Mouse (Mus musculus) T-helper 2 cell (primary cell): Measurements from ENCODE around the gene Cbr4.

ENCODE experiments used
- in situ Hi-C: fragments of 300-600 bp; cut with MboI, MseI; formaldehyde crosslinking; loops from one replicate; pipeline ENCODE4 v1.15.1; 2025; ENCODE audit warnings: high pct_unique_total_duplicates

Gene Cbr4

GRCm38 (mm10) chr8:61487597-61488156 lies at the start of gene Cbr4:
Cbr4 (plus strand) TSS chr8:61487734.
- in situ Hi-C loops: no loop called here

DNA sequence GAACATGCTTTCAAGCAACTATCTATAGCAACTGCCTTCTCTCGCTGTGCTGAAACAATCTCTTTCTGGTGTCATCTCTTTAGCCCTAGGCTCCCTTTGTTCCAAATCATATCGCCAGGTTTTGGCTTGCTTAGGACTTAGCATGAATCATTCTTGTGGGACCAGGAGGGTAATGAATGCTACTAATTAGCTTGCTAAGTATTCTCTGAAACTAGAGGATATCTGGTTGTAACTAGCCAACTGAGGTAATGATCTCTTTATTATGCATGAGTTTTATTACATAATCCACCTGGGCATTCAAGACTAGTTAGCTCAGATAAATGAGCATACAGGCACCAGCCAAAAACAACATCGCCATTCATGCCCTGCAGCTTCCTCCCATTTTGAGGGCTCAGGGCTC lies 44.5 kb upstream of the Cbr4 start:
- in situ Hi-C loops: no loop called here

GRCm38 (mm10) chr8:61444358-61444757 lies 43.2 kb upstream of the Cbr4 start:
- in situ Hi-C loops: no loop called here

- in situ Hi-C loops: no loop called here
These were observed 41.2 kb upstream of the Cbr4 start for GRCm38 (mm10) chr8:61446329-61446728.

DNA sequence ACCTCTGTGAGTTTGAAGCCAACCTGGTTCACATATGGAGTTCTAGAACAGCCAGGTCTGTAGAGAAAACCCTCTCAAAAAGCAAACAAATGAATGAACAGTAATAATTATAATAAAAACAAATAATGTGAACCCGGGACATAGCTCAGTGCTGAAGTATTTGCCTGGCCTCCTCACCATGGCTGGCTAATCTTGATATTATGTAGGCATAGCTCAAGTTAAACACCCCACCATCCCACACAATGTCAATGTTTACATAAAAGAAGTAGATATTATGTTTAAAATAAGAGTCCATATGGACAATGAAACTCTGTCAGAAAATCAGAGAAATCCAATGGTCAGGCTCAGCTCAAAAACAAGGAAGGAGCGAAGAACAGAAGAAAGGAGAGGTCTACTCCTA lies 39.4 kb upstream of the Cbr4 start:
- in situ Hi-C loops: no loop called here

- in situ Hi-C loops: no loop called here
These were observed 38.7 kb upstream of the Cbr4 start for GRCm38 (mm10) chr8:61448881-61449280.

DNA sequence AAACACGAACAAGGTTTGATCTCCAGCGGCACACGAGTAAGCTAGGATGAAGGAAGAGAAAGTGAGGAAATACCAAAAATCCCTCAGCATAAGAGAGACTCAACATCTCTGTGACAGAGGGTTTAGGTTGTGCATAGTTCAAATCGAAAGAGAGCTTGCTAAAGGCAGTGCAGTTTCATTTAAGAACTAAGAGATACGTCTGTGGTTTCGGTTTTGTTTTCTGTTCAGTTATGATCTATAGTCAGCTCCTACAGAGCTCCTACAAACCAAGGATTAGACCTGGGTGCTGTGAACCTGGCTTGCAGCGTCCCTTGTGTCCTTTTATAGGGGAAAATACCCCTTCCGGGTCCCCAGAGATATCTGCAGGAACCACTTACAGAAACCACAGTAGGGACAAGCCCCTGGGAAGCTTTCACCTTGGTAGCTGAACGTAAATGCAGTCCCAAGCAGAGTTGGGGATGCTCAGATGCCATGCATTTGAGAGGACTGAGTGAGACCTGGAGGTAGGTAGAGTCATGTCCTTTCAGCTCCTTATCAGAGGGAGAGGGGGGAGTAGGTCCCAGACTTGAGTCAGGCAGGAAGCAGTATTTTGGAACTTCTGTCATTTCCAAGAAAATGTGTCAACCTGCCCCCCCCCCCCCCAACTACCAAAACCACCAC lies 36.5 kb upstream of the Cbr4 start:
- in situ Hi-C loops: no loop called here

DNA sequence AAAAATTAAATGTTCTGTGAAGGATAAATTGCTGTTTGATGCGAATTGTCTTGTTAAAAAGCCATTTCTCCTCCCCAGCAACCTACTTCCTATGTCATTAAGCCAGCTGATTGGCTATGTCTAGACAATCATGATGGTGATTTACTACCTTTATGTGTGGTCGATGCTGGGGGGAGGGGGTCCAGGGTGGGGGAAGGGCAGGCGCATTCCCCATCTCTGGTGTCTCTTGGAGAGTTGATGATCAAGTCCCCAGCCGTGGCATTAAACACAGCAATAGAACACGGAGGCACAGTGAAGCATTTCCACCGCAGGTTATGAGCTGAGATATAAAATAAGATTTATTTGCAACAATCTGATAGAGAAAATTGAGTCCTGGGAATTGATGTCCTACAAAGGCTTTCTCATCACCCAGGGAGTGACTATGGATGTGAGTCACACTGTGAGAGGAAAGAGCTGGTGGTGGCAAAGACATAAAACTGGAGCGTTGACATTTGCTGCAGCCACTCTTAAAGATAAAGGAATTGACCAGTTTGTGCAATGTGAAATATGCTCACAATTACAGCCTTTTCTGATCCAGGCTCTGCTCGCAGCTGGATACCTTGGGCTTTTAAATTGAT lies 35.7 kb upstream of the Cbr4 start:
- in situ Hi-C loops: no loop called here

- in situ Hi-C loops: no loop called here
These were observed 27.8 kb upstream of the Cbr4 start for GRCm38 (mm10) chr8:61459763-61460162.

DNA sequence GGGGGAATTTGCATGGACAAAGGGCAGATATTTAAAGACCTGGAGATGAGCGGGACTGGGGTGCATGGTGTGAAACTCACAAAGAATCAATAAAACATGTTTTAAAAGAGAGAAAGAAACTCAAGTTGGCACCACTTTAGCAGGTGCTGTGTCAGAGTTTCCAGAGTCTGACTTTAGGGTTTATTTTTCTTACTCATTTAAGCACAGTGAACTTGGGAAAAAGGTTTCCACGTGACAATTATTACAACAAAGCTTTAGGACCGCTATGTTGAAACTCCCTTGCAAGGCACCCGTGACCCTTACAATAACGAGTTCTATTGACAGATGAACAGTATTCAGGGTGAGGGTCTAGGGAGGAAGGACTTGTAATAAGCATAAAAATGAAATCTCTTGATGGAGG lies 25.3 kb upstream of the Cbr4 start:
- in situ Hi-C loops: no loop called here

DNA sequence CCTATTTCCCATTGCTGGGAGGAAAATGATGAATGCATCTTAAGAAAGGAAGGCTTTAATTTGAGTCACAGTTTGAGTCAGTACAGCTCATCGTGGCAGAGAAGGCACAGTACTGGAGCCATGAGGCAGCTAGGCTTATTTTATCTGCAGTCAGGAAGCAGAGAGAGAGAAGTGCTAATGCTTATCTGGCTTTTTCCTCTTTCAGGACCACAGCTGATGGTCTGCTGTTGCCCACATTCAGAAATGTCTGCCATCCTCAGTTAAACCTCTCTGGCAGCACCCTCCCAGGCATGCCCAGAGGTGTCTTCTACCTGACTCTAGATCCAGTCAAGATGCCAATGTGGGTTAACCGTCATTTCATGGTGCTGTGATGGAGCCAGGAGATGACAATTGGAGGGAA lies 23.1 kb upstream of the Cbr4 start:
- in situ Hi-C loops: no loop called here

DNA sequence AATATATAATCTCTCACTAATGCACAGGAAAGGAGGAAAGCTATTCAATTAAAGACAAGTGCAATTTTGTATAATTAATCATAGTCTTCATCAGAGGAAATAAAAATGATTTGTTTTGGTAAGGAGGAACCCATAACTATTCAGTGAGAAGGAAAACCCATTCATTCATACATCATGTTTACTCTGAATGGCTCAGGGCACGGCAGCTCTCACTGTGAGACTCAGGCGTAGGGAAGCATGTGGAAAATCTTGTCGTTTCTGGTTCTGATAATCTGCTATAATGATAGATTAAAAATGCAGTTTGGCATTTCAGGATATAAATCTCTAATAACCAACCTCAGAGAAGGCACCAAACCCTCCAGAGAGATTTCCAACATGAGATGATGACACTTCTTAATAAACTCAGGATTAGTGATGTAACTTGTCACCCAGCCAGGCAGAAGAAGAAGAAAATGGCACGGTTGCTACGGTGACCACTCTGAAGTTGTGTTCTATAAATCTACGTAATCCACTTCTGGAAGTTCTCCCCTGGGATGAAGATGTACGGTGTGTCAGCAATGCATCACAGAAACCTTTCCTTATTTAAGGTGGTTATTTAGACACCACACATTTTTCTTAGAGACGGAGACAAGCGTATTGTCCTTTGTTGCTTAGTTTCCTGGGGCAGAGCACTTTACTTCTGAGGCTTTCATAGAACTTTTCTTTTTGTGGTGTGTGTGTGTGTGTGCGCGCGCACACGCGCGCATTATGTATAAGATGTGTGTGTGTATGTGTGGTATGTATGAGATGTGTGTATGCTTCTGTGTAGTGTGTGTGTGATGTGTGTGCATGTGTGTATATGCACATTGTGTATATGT lies 20.6 kb upstream of the Cbr4 start:
- in situ Hi-C loops: no loop called here

GRCm38 (mm10) chr8:61467553-61467815 lies 20.1 kb upstream of the Cbr4 start:
- in situ Hi-C loops: no loop called here

GRCm38 (mm10) chr8:61470213-61470612 lies 17.3 kb upstream of the Cbr4 start:
- in situ Hi-C loops: no loop called here

GRCm38 (mm10) chr8:61475251-61475673 lies 12.3 kb upstream of the Cbr4 start:
- in situ Hi-C loops: no loop called here

DNA sequence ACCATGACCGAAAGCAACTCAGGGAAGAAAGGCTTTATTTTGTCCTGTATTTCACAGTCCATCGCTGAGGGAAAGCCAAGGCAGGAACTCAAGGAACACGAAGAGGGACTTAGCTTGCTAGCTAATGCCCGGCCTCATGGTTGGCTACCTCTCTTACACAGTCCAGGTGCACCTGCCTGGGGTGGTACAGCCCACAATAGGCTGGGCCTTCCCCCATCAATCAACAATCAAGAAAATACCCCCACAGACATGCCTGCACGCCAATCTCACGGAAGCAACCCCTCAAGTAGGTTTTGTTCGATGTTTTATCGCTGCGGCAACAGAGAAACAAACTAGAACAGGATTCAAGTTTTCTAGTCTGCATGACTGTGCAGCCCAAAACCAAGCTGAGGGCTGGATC lies 11.4 kb upstream of the Cbr4 start:
- in situ Hi-C loops: no loop called here

GRCm38 (mm10) chr8:61478150-61478549 lies 9.4 kb upstream of the Cbr4 start:
- in situ Hi-C loops: no loop called here

- in situ Hi-C loops: no loop called here
These were observed 8.7 kb upstream of the Cbr4 start for GRCm38 (mm10) chr8:61478793-61479192.

DNA sequence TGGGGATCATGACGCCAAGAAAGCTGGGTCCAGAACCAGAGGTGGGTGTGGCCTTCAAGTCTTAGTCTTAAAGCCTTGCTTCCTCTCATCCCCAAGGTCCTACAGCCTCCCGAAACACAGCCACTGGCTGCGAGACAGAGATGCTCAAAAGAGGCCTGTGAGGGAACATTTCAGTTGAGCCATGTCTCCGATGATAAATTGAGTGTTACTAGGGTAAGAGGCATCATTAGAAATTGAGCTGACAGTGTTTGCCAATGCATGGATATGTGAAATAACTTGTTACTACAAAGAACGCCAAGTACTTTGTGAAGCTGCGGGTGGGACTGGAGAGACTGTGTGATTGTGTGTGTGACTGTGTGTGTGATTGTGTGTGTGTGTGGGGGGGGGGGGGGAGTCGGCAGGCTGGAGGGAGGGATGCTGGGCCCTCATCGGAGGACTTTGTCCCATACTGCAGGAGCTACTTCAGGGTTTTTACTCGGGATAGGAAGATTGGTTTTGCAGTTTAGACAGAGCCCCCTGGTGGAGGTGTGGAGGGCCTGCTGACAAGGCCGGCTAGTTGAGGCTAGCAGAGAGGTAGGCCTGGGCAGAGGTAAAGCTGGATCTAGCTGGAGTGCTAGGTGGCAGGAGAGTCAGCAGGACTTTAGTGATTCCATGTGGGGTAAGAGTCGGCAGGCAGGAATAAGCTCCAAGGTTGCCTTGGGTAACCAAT lies 7.9 kb upstream of the Cbr4 start:
- in situ Hi-C loops: no loop called here

DNA sequence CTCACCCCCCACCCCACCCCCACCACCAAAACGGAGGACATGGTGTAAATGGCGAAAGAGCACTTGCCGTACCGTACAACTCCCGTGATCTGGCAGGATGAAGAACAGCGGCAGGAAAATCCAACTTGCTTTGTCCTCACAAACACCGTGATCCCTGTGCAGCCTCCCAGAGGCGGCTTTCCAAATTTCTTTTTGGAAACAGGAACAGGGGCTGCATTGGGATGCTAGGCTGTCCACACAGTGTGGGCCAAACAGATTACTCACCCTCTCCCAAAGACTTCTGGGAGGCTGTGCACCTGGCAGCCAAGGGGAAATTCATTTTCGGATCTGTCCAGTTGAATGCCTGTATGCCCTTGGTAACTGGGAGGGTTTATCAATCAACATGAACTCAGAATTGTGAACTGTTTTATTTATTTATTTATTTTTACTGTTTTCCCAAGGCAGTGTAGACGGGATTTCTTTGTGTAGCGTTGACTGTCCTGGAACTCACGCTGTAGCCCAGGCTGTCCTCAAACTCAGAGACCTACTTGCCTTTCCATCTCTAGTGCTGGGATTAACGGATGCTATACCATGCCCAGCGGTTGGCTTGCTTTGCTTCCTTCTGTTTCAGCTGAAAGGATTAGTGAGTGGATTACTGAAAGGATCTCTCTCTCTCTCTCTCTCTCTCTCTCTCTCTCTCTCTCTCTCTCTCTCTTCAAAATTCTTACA lies 7.1 kb upstream of the Cbr4 start:
- in situ Hi-C loops: no loop called here

DNA sequence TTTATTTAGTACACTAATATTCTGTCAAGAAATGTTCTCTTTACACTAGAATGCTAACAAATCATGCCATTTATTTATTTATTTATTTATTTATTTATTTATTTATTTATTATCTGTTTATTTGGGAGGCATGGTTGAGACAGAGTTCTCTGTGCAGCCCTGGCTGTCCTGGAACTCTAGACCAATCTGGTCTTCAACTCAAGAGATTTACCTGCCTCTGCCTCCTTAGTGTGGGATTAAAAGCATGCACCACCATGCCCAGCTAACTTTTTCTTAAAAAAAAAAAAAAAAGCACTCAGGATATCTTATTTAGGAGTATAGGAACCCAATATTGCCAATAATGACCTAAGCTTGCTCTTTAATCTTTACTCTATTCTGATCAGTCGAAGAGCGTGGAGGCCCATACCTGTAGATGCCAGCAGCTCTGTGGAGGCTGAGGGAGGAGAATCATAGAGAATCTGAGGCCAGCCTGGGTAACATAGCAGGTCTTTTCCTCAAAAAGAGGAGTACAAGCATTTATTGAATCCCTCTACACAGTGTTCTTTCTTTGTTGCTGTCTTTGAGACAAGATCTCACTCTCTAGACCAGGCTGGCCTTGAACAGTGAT lies 508 bp upstream of the Cbr4 start:
- in situ Hi-C loops: no loop called here
